In genomic region chr7:126285293-126286211, GRCm38 (mm10) we compare ENCODE assay signal across 8 mouse cellular contexts. TPM values are rescaled to one million over a fixed set of nuclear protein-coding genes. Genes with fewer than 3 reads are reported as not detected.
A peak's percentile ranks its signal among the peaks of the same experiment; 100 is the strongest.
DNase-seq lines count a peak whose midpoint lies in the region; ATAC-seq lines count a peak whose summit lies in the region.

No protein-coding gene starts in this region.

- H3K27me3 ChIP-seq in heart, embryonic 15.5 days, result no peaks in the 10 kb centered on the region

- H3K9me3 ChIP-seq in heart, embryonic 15.5 days (replicated peaks), result no peaks in the 10 kb centered on the region

- ATAC-seq in heart, embryonic 15.5 days (replicated peaks; ENCODE audit: insufficient number of reproducible peaks, insufficient read depth, low FRiP score, low read depth), result no peak

- H3K36me3 ChIP-seq in heart, embryonic 15.5 days, result no peaks in the 10 kb centered on the region

- H3K9ac ChIP-seq in heart, embryonic 15.5 days, result no peak overlapping the region

- WGBS in heart, embryonic 15.5 days, result 65% methylated on average over 12 of the region's 12 CpGs

- H3K4me1 ChIP-seq in heart, embryonic 15.5 days (replicated peaks), result peaks cover 37% of the 10 kb centered on the region

- peak overlapping the region; percentile 55 for H3K27ac ChIP-seq in heart, embryonic 15.5 days

- DNase-seq in cerebellum, adult 18-20 months, result peak; percentile 31 to 46
- DNase-seq in cerebellum, postnatal 4 days (ENCODE audit: low spot score in 2 of 2), result no peak
- peak; percentile 81 to 84 for DNase-seq in B cell, adult 2 months
- DNase-seq in cerebellum, adult 9-11 months, result peak; percentile 73
- peak; percentile 72 to 77 for DNase-seq in layer of hippocampus, postnatal 14 days (ENCODE audit: low spot score in 2 of 2)
- DNase-seq in naive thymus-derived CD4-positive, alpha-beta T cell, adult 2 months (ENCODE audit: low read depth), result peak; percentile 90
- DNase-seq in thymus, postnatal 14 days, result peak; percentile 87

- no peak overlapping the region for H3K4me2 ChIP-seq in heart, embryonic 15.5 days

- H3K4me3 ChIP-seq in heart, embryonic 15.5 days, result no peak overlapping the region

RNA-seq across cellular contexts. Expression of gene Sbk1, which starts 13.1 kb away (rescaled TPM):
- polyA plus RNA-seq in heart, embryonic 15.5 days (2015; fragmentation: Nextera tagmentation; extraction: Ambion mirVana), result 11.2 and 16.4 TPM in 2 replicates
- 100 to 1,000 TPM; 137 to 140 TPM for total RNA-seq in layer of hippocampus, postnatal 14 days (2021)

Comparison
In these comparisons a context has a peak if more than half of its experiments do, and no peak if none do; other contexts are left out.
1. DNase-seq: peak in cerebellum, adult 18-20 months (2 of 2), B cell, adult 2 months (2 of 2), cerebellum, adult 9-11 months (single experiment), layer of hippocampus, postnatal 14 days (2 of 2), naive thymus-derived CD4-positive, alpha-beta T cell, adult 2 months (single experiment) and thymus, postnatal 14 days (single experiment); none in cerebellum, postnatal 4 days (0 of 2).